Mouse (Mus musculus) heart, adult 2 months (tissue): Measurements from ENCODE around the gene Cdk19.

Experiments used
- CTCF ChIP-seq: fragments of 200-600 bp; IDR thresholded peaks from 2 replicates; pipeline ENCODE4 v1.8.1; 2022; ENCODE audit warnings: antibody characterized with exemption, mild to moderate bottlenecking, moderate library complexity
- EP300 ChIP-seq: fragments of 200-500 bp; IDR thresholded peaks from 2 replicates; pipeline ENCODE4 v1.6.1; 2011; ENCODE audit warnings: low read depth, low read length, control low read depth; ENCODE audit not compliant: insufficient read depth
- POLR2A ChIP-seq: fragments of 200-500 bp; IDR thresholded peaks from 2 replicates; pipeline ENCODE4 v1.6.1; 2011; ENCODE audit warnings: mild to moderate bottlenecking, low read depth, low read length, control low read depth; ENCODE audit not compliant: insufficient read depth

- TF ChIP-seq CTCF (no peak), POLR2A (no peak), EP300 (no peak)
These were observed 31.4 kb upstream of the Cdk19 start for GRCm38 (mm10) chr10:40307826-40308583.
